Comparison of ENCODE assay signal across 28 mouse cellular contexts in genomic region chrX:110678578-110678977, GRCm38 (mm10).
"Had no signal": no experiment of that assay in that cellular context is flagged by ENCODE, and none has a peak within 500 bp of the region (broad histone marks: within the 10 kb centered on the region; RNA-seq: fewer than 3 reads in every experiment).

No protein-coding gene starts in this region.

- H3K36me3 ChIP-seq: limb, embryonic 10.5 days; limb, embryonic 12.5 days; limb, embryonic 13.5 days; limb, embryonic 15.5 days; liver, embryonic 12.5 days; liver, embryonic 13.5 days; liver, embryonic 15.5 days; lung, embryonic 15.5 days; midbrain, embryonic 10.5 days; midbrain, embryonic 12.5 days; midbrain, embryonic 13.5 days; midbrain, embryonic 15.5 days; neural tube, embryonic 12.5 days had no signal

- H3K27me3 ChIP-seq: limb, embryonic 12.5 days; limb, embryonic 13.5 days; limb, embryonic 15.5 days; liver, embryonic 12.5 days; liver, embryonic 13.5 days; liver, embryonic 15.5 days; lung, embryonic 15.5 days; megakaryocyte, embryonic 14.5 days; midbrain, embryonic 12.5 days; midbrain, embryonic 13.5 days; midbrain, embryonic 15.5 days; neural tube, embryonic 12.5 days had no signal

- DNase-seq: left cerebral cortex, postnatal 4 days; liver; liver, embryonic 13.5 days; liver, postnatal 0 days; lung, adult 18-20 months; lung, adult 2 months; lung, embryonic 14.5 days; lung, postnatal 10 days; lung, postnatal 14 days; lung, postnatal 36 days; lung, postnatal 4 days; midbrain, embryonic 14.5 days had no signal

- H3K9me3 ChIP-seq: limb, embryonic 10.5 days; limb, embryonic 12.5 days; limb, embryonic 13.5 days; limb, embryonic 15.5 days; liver, embryonic 12.5 days; liver, embryonic 13.5 days; liver, embryonic 15.5 days; lung, embryonic 15.5 days; midbrain, embryonic 10.5 days; midbrain, embryonic 12.5 days; midbrain, embryonic 13.5 days; midbrain, embryonic 15.5 days; neural tube, embryonic 12.5 days had no signal

- H3K27ac ChIP-seq: limb, embryonic 10.5 days; limb, embryonic 12.5 days; limb, embryonic 13.5 days; limb, embryonic 15.5 days; liver, embryonic 12.5 days; liver, embryonic 13.5 days; liver, embryonic 14.5 days; liver, embryonic 15.5 days; lung, embryonic 15.5 days; macrophage; midbrain, embryonic 10.5 days; midbrain, embryonic 12.5 days; midbrain, embryonic 13.5 days; midbrain, embryonic 15.5 days; neural tube, embryonic 12.5 days had no signal

- H3K9ac ChIP-seq: limb, embryonic 12.5 days; limb, embryonic 13.5 days; limb, embryonic 15.5 days; liver, embryonic 12.5 days; liver, embryonic 13.5 days; liver, embryonic 14.5 days; liver, embryonic 15.5 days; liver, postnatal 0 days; lung, embryonic 14.5 days; lung, embryonic 15.5 days; midbrain, embryonic 12.5 days; midbrain, embryonic 13.5 days; midbrain, embryonic 15.5 days; neural tube, embryonic 12.5 days had no signal

- H3K4me1 ChIP-seq: limb, embryonic 10.5 days; limb, embryonic 12.5 days; limb, embryonic 13.5 days; limb, embryonic 15.5 days; liver, embryonic 12.5 days; liver, embryonic 13.5 days; liver, embryonic 15.5 days; lung, embryonic 15.5 days; megakaryocyte, embryonic 14.5 days; midbrain, embryonic 10.5 days; midbrain, embryonic 12.5 days; midbrain, embryonic 13.5 days; midbrain, embryonic 15.5 days; neural tube, embryonic 12.5 days had no signal

- H3K4me3 ChIP-seq: limb, embryonic 10.5 days; limb, embryonic 12.5 days; limb, embryonic 13.5 days; limb, embryonic 15.5 days; liver, embryonic 12.5 days; liver, embryonic 13.5 days; liver, embryonic 15.5 days; lung, embryonic 15.5 days; megakaryocyte, embryonic 14.5 days; midbrain, embryonic 10.5 days; midbrain, embryonic 12.5 days; midbrain, embryonic 13.5 days; midbrain, embryonic 15.5 days; myocyte; neural tube, embryonic 12.5 days had no signal
